Mouse (Mus musculus) left cerebral cortex, postnatal 25 days (tissue): Measurements from ENCODE around the gene Hpse2. TPM values are rescaled to one million over a fixed set of nuclear protein-coding genes. Genes with fewer than 3 reads are reported as not detected.

Experiments used
- DNase-seq, 2 experiments: peaks; one replicate each; pipeline ENCODE4 v3.0.0; 2022; ENCODE audit warnings: low spot score in 2 of 2, mixed read lengths in 1 of 2
- intact Hi-C: fragments of 180-260 bp; cut with DNase I; formaldehyde crosslinking; loops from one replicate; pipeline ENCODE4 v1.15.1; 2025
- total RNA-seq, 2 experiments: library from RNA; stranded (reverse); gene quantifications; 2 replicates each; pipeline ENCODE4 v1.2.3; 2021

The Hpse2 gene
- total RNA-seq, 2 experiments from 2014 or later = 0.37 TPM; not detected in 1

DNA sequence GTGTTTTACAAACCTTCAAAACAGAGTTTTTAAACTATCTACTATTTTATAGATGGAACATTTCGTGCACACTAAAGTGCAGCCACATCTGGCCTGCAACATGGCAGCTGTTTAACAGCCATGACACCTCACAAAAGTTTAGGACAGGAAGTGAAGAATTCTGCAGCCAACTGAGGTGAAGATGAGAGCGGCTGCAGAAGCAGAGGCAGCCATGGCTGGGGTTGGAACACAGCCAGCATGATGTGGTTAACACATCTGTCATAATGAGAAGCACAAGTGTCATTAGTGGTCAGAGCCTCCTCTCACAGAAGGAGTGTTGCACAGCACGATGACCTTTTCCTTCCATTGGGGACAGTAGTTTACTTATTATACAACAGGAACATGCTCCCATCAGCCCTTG is 194.6 kb downstream of the Hpse2 start:
- no peak for DNase-seq
- intact Hi-C loops = no loop called here

DNA sequence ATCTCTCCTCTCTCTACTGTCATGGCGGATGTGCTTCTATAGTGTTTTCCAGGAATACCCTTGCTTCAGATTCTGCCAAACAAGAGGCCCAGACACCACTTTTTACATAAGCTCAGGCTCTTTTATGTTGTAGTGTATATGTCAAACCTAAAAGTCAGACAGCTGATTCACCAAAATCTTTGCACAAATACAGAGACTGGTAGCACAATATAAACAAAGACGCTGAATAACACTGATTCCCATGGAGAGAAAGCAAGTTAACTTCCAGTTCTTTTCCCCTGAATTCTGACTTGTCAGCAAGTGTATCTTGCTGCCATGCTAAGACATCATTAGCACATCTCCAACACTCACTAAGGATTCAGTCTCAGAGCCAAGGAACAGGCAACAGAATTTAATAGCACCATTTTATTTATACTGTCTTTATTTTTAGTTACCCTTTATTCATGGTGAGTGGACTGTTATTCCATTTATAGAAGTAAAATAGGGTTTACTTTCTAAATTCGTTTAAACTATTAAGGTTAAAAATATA is 212.7 kb downstream of the Hpse2 start:
- no peak for DNase-seq
- intact Hi-C loops = no loop called here

- no peak for DNase-seq
- intact Hi-C loops = no loop called here
Measured at GRCm38 (mm10) chr19:43174812-43175211, 213.3 kb downstream of the Hpse2 start.

- intact Hi-C loops = no loop called here
Measured at GRCm38 (mm10) chr19:43156085-43156484, 232.1 kb downstream of the Hpse2 start.

DNA sequence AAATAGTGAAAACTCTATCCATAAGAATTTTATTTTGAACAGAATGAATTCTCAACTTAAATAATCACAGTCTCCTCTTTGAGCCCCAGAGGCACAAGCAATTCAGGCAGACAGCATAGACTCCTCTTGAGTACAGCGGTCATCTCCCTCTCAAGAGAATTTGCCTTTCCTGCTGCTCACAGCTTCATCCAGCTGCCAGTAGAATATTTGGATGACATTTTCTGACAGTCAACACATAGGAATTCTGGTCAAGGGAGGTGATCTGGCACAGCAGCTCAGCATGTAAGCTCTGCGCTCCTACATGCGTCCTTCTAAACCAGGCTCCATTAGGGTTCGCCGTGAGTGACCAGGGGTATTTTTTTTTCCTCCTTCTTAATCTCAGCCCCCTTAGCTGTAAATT is 232.6 kb downstream of the Hpse2 start:
- DNase-seq = no peak
- intact Hi-C loops = no loop called here

More at GRCm38 (mm10) chr19:43156085-43156484, 232.1 kb downstream of the Hpse2 start:
- no peak for DNase-seq

DNA sequence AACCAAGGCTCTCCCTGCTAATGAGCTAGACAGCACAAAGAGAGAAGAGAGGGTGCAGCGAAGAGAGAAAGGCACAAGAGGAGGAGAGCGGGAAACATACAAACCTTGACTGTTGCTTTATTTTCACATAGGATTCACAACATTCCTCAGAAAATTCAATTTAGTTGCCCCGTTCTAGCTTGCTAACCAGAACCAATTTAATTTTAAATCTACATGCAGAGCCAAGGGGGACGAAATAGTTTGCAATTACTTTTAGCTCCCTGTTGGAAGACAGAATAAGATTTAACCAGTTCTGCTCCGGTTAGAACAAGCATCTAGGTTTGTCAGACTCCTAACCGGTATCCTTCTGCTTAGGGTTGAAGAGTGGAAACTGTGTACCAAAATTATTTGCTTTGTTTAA is 240.3 kb downstream of the Hpse2 start:
- intact Hi-C loops = no loop called here
- DNase-seq = no peak

GRCm38 (mm10) chr19:43146820-43147219 is 241.3 kb downstream of the Hpse2 start:
- intact Hi-C loops = no loop called here

DNA sequence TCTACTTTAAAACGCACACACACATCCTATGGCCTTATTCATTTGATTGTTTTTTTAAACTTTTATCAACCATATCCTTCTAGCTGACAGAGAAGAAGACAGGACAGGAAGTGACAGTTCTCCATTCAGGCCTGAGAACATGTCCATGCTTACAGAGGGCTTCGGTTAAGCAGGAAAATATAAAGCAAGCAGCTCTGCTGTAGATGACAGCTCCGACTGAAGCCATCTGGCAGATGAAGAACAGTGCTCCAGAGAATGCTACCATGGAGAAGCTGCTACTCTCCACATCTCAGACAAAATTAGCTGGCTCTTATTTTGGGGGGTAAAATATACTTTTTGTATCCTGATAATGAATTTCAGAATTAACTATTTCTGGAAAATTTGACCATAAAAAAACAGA is 246.5 kb downstream of the Hpse2 start:
- intact Hi-C loops = no loop called here
- peak in 1 of 2 experiments; percentile 1 for DNase-seq

More at GRCm38 (mm10) chr19:43146820-43147219, 241.3 kb downstream of the Hpse2 start:
- no peak for DNase-seq

GRCm38 (mm10) chr19:43109796-43110195 is 278.4 kb downstream of the Hpse2 start:
- no peak for DNase-seq
- intact Hi-C loops = no loop called here

DNA sequence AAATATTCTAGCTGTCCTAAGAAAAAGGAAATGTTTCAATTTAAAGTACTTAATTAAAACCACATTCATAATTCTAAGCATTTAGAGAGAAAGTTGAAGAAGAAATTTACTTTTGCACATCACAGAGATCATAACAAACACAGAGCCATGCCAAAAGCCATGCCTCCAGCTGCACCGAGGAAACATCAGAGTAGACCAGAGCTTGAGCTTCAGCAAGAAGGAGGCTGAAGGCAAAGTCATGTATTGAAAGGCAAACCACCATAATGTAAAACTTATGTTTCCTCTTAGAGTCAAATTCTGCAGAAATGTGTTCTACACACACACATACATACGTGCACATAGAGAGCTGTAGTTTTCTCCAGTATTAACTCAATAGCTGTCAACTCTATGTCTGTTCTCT is 291.2 kb downstream of the Hpse2 start:
- intact Hi-C loops = no loop called here
- no peak for DNase-seq

- no peak for DNase-seq
- intact Hi-C loops = no loop called here
Measured at GRCm38 (mm10) chr19:43087216-43087615, 300.9 kb downstream of the Hpse2 start.

- intact Hi-C loops = no loop called here
- DNase-seq = no peak
Measured at GRCm38 (mm10) chr19:43064155-43064554, 324.0 kb downstream of the Hpse2 start.

DNA sequence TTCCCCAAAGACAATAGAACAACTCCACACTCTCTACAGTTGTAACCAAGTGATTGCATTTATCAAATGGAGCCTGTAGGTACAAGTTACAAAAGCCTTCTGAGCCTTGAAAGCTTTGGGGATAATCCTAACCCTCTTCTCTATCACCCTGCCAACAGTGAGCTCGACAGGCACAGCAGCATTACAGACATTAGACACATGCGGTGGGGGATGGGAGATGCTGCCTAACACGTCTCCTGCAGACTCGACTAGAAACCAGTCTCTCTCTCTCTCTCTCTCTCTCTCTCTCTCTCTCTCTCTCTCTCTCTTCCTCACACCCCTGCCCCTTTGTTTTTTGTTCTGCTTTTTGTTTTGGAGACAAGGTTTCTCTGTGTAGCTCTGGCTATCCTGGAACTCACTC is 343.6 kb downstream of the Hpse2 start:
- intact Hi-C loops = no loop called here
- no peak for DNase-seq

GRCm38 (mm10) chr19:43042721-43043120 is 345.4 kb downstream of the Hpse2 start:
- intact Hi-C loops = no loop called here
- DNase-seq = no peak

- intact Hi-C loops = no loop called here
- no peak for DNase-seq
Measured at GRCm38 (mm10) chr19:43042211-43042610, 345.9 kb downstream of the Hpse2 start.

DNA sequence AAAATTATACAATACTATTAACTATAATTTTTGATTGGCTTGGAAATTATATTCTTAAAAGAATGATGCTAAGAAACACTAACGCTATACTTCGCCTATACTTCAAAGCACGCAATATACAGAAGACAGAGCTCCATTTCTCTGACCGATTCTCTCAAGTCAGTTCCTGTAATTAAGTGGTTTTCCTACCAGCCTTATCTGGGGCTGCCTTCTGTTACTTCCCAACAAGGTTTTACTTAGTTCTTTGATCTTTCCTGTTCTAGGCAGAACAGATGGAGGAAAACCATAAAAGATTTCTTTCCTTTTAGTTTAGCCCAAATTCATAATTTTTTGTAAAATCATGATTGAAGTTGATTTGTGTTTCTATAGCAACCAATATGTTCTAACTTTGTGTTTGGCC is 351.8 kb downstream of the Hpse2 start:
- DNase-seq = no peak
- intact Hi-C loops = no loop called here

DNA sequence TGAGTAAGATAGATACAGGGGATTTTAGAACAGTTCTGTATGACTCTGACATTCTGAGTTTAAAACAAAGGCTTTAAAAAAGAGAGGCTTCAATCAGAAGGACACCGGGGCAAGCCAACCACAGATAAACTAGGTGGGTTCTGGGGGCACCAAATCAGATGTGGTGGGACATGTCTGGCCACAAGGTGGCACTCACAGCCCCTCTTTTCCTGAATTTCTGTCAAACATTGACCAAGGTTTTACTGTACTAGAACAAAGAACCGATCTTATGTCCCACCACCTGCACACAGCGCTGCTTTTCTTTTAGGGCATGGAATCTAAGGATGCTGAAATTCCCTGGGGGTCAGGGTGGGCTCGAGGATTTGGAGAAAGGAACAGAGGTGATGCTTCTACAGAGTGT is 360.9 kb downstream of the Hpse2 start:
- peak; percentile 26 to 34 for DNase-seq
- intact Hi-C loops = loop anchor here (1.0 to 2.0 kb wide), 3 partner anchors 233 to 369 kb away; no protein-coding TSS in a partner anchor

DNA sequence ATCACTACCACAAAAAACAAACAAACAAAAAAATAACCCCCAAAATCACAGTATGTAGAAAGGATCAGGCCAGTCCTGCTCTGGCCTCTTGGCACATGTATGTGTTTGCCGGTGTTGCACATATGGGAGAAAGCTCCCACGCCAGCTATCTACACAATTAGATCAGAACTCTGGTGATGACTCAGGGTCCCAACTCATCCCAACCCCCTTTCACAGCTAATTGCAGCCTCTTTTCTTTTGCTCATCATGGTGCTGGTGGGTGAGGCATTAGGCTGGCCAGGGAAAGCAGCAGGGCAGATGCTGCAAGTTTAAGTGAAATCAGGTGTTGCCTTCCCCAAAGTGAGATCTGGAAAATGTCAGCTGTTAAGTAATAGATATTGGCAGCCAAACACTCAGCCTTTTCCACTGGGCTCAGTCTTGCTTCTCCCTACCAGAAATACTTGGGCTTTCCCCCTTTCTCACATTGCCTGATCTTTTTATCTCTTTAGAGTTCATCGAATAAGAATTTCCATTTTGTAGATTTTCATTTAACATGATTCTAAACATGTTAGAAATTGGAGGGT is 365.5 kb downstream of the Hpse2 start:
- DNase-seq = no peak
- intact Hi-C loops = no loop called here

DNA sequence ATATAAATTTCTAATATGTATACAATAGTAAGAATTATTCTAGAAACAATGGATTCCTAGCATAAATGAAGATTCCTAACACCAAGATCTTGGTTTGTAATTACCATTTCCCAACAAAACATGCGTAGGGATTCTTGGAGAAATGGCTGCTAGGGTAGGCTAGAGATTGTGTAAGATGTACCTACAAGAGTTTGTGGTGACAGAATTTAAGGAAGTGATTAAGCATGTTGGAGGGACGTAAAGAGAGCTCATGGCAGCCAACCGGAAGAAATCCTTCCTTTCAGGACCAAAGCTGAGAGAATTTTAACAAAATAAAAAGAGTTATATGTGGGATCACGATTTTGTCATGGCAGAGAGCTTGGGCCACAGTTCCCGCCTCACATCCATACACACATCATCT is 369.4 kb downstream of the Hpse2 start:
- intact Hi-C loops = no loop called here
- DNase-seq = no peak

GRCm38 (mm10) chr19:42996406-42996805 is 391.7 kb downstream of the Hpse2 start:
- intact Hi-C loops = no loop called here
- DNase-seq = no peak

DNA sequence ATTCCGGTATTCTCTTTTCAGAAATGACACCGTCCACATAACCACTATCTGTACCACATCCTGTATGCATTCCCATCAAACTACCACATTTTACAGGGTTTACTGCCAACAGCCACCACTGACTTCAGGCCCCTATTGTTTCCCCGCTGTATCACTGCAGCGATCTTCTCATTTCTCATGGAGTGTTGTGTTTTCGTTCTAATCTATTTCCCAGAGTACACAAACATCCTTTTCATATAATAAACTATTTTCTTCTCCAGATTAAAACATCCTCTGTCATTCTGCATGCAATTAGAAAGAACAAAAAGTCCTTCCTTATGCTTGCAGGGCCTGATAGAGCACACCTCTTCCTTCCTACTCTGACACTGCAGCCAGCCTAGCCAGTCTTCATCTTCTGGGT is 399.3 kb downstream of the Hpse2 start:
- no peak for DNase-seq
- intact Hi-C loops = no loop called here

GRCm38 (mm10) chr19:42986315-42986701 is 401.8 kb downstream of the Hpse2 start:
- intact Hi-C loops = no loop called here
- DNase-seq = no peak
